Mouse (Mus musculus) heart, postnatal 0 days (tissue): ENCODE measurements around the gene Ninj1.

Experiments
- CTCF ChIP-seq: IDR thresholded peaks from 2 replicates; pipeline ENCODE4 v1.5.1; 2016; ENCODE audit warnings: antibody characterized with exemption, control low read depth, low read depth
- EP300 ChIP-seq: IDR thresholded peaks from 2 replicates; pipeline ENCODE4 v1.6.1; 2016; ENCODE audit warnings: antibody characterized with exemption, low read depth

DNA sequence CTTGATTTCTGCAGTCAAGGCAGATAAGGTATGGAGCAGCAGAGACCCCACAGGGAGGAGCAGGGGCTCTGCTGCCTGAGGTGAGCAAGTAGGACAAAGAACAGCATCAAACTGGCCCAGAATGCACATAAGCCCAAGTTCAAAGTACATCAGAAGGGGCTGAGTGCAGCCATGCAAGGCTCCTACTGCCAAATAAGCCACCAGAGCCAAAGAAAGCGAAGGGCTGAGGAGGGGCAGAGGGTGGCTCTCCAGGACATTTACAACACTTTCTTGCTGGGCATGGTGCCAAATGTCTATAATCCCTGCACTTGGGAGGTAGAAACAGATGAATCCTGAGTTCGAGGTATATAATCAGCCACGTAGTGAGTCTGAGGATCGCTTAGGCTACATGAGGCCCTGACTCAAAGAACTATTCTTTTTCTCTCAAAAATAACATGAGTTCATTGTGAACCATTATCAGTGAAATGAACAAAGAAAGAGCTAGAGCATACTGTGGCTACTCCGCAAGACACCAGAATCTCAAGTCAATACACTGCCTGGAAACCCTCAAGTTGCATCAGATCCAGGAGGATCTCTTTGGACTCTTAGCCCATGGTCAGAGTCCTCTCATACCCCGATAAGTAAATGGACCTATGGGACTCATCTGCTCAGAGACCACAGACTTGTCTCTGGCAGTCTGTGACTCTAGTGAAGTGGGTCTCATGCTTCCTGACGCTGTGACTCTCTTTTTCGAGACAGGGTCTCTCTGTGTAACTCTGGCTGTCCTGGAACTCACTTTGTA lies 46.7 kb downstream of the Ninj1 start:
- TF ChIP-seq EP300: no peak
- no peak for TF ChIP-seq CTCF
